ENCODE assay signal across 29 mouse cellular contexts in genomic region chr2:19392793-19393192, GRCm38 (mm10). TPM values are rescaled to one million over a fixed set of nuclear protein-coding genes. Genes with fewer than 3 reads are reported as not detected.
DNase-seq lines count a peak whose midpoint lies in the region; ATAC-seq lines count a peak whose summit lies in the region.
"Had no signal": no experiment of that assay in that cellular context is flagged by ENCODE, and none has a peak within 500 bp of the region (broad histone marks: within the 10 kb centered on the region; RNA-seq: fewer than 3 reads in every experiment).

No protein-coding gene starts in this region.

- no peaks in the 10 kb centered on the region for H3K4me1 ChIP-seq in hindbrain, embryonic 11.5 days (replicated peaks; ENCODE audit: control insufficient read depth, insufficient read depth, low read length)
- H3K4me1 ChIP-seq in hindbrain, embryonic 13.5 days (replicated peaks): 0 out of 2 replicates have a peak, but pooled peaks cover 6% of the 10 kb centered on the region
- H3K4me1 ChIP-seq in midbrain, embryonic 11.5 days (ENCODE audit: control insufficient read depth, insufficient read depth, low read length): peaks cover 5% of the 10 kb centered on the region; the same call in 1 of the 2 replicates
- H3K4me1 ChIP-seq in midbrain, embryonic 10.5 days: peaks cover 9% of the 10 kb centered on the region
- H3K4me1 ChIP-seq: embryonic facial prominence, embryonic 10.5 days; forebrain, embryonic 15.5 days had no signal

- H3K4me2 ChIP-seq in hindbrain, embryonic 11.5 days (replicated peaks; ENCODE audit: low read depth, low read length): no peak overlapping the region
- H3K4me2 ChIP-seq in hindbrain, embryonic 13.5 days: no peak overlapping the region
- no peak overlapping the region for H3K4me2 ChIP-seq in midbrain, embryonic 11.5 days
- H3K4me2 ChIP-seq: forebrain, embryonic 15.5 days; heart, embryonic 12.5 days had no signal

- H3K9ac ChIP-seq in hindbrain, embryonic 11.5 days (ENCODE audit: low read depth, low read length): no peak overlapping the region
- no peak overlapping the region for H3K9ac ChIP-seq in hindbrain, embryonic 13.5 days
- no peak overlapping the region for H3K9ac ChIP-seq in midbrain, embryonic 11.5 days (ENCODE audit: low read length)
- H3K9ac ChIP-seq: forebrain, embryonic 15.5 days; heart, embryonic 12.5 days had no signal

- no peak for DNase-seq in hindbrain, embryonic 11.5 days (ENCODE audit: low spot score)
- DNase-seq in midbrain, embryonic 11.5 days (ENCODE audit: low spot score, missing footprints): peak; percentile 79
- no peak for DNase-seq in midbrain, embryonic 10.5 days (ENCODE audit: low spot score)
- peak; percentile 87 for DNase-seq in ES-CJ7 (ENCODE audit: low read depth, low spot score)
- peak; percentile 46 for DNase-seq in brain, adult 2 months (ENCODE audit: low read depth, low spot score)
- no peak for DNase-seq in adrenal gland, adult 8-10 months
- DNase-seq: adrenal gland, postnatal 10 days; cerebellum, adult 18-20 months; cerebellum, adult 9-11 months; cerebellum, postnatal 36 days; gastrocnemius, adult 2 months; gastrocnemius, postnatal 25 days had no signal

- H3K36me3 ChIP-seq in hindbrain, embryonic 11.5 days (ENCODE audit: control insufficient read depth, insufficient read depth, low read length): no peaks in the 10 kb centered on the region
- no peaks in the 10 kb centered on the region for H3K36me3 ChIP-seq in hindbrain, embryonic 13.5 days
- no peaks in the 10 kb centered on the region for H3K36me3 ChIP-seq in midbrain, embryonic 11.5 days (ENCODE audit: control insufficient read depth, insufficient read depth, low read length)
- H3K36me3 ChIP-seq in midbrain, embryonic 10.5 days: no peaks in the 10 kb centered on the region
- H3K36me3 ChIP-seq: embryonic facial prominence, embryonic 10.5 days; forebrain, embryonic 10.5 days; forebrain, embryonic 15.5 days; hindbrain, embryonic 10.5 days had no signal

- WGBS in hindbrain, embryonic 11.5 days: 21% methylated on average over 2 of the region's 2 CpGs
- WGBS in hindbrain, embryonic 13.5 days: 18% methylated on average over 2 of the region's 2 CpGs
- 20% methylated on average over 2 of the region's 2 CpGs for WGBS in midbrain, embryonic 11.5 days
- WGBS in midbrain, embryonic 10.5 days: 19% methylated on average over 2 of the region's 2 CpGs

- no peaks in the 10 kb centered on the region for H3K9me3 ChIP-seq in hindbrain, embryonic 11.5 days (ENCODE audit: control insufficient read depth, low read length)
- peaks cover 5% of the 10 kb centered on the region; the same call in 1 of the 2 replicates for H3K9me3 ChIP-seq in hindbrain, embryonic 13.5 days
- no peaks in the 10 kb centered on the region for H3K9me3 ChIP-seq in midbrain, embryonic 11.5 days (ENCODE audit: control insufficient read depth, low read length)
- no peaks in the 10 kb centered on the region for H3K9me3 ChIP-seq in midbrain, embryonic 10.5 days (replicated peaks)
- H3K9me3 ChIP-seq: embryonic facial prominence, embryonic 10.5 days; forebrain, embryonic 10.5 days; forebrain, embryonic 15.5 days; hindbrain, embryonic 10.5 days had no signal

- no peak overlapping the region for H3K4me3 ChIP-seq in hindbrain, embryonic 11.5 days (ENCODE audit: low read depth, low read length)
- H3K4me3 ChIP-seq in hindbrain, embryonic 13.5 days: no peak overlapping the region
- no peak overlapping the region for H3K4me3 ChIP-seq in midbrain, embryonic 11.5 days (ENCODE audit: low read depth, low read length)
- H3K4me3 ChIP-seq in midbrain, embryonic 10.5 days: no peak overlapping the region
- H3K4me3 ChIP-seq: embryonic facial prominence, embryonic 10.5 days; forebrain, embryonic 10.5 days; forebrain, embryonic 15.5 days; gastrocnemius, adult 2 months; heart, embryonic 12.5 days; hindbrain, embryonic 10.5 days had no signal

- no peak overlapping the region for H3K27ac ChIP-seq in hindbrain, embryonic 11.5 days (ENCODE audit: low read depth, low read length)
- H3K27ac ChIP-seq in hindbrain, embryonic 13.5 days: no peak overlapping the region
- H3K27ac ChIP-seq in midbrain, embryonic 11.5 days (ENCODE audit: low read depth, low read length): no peak overlapping the region
- no peak overlapping the region for H3K27ac ChIP-seq in midbrain, embryonic 10.5 days (replicated peaks)
- H3K27ac ChIP-seq: embryonic facial prominence, embryonic 10.5 days; forebrain, embryonic 10.5 days; forebrain, embryonic 15.5 days; gastrocnemius, adult 2 months; hindbrain, embryonic 10.5 days had no signal

- no peaks in the 10 kb centered on the region for H3K27me3 ChIP-seq in hindbrain, embryonic 11.5 days (ENCODE audit: control insufficient read depth, insufficient read depth, low read length)
- H3K27me3 ChIP-seq in hindbrain, embryonic 13.5 days: no peaks in the 10 kb centered on the region
- H3K27me3 ChIP-seq in midbrain, embryonic 11.5 days (ENCODE audit: control insufficient read depth, insufficient read depth, low read length): no peaks in the 10 kb centered on the region
- no peaks in the 10 kb centered on the region for H3K27me3 ChIP-seq in midbrain, embryonic 10.5 days (ENCODE audit: low read depth, poor library complexity, severe bottlenecking)
- H3K27me3 ChIP-seq: CH12.LX; forebrain, embryonic 15.5 days; heart, embryonic 12.5 days; Patski had no signal

- ATAC-seq in hindbrain, embryonic 11.5 days (ENCODE audit: low FRiP score): peak; percentile 27; the same call in 1 of the 2 replicates
- no peak for ATAC-seq in hindbrain, embryonic 13.5 days (ENCODE audit: low FRiP score)
- ATAC-seq in midbrain, embryonic 11.5 days (ENCODE audit: low FRiP score): no peak
- no peak for ATAC-seq in erythroid progenitor cell, adult 5-6 weeks (replicated peaks; ENCODE audit: low FRiP score, poor library complexity, severe bottlenecking)
- ATAC-seq: forebrain, embryonic 15.5 days; hindbrain, embryonic 16.5 days; inflammation-experienced regulatory T-cells, adult 6 months; intestine, postnatal 0 days; Patski had no signal

RNA-seq across cellular contexts. Expression of gene Msrb2, which starts 21.6 kb away (rescaled TPM):
- polyA plus RNA-seq in hindbrain, embryonic 11.5 days (2014; fragmentation: Nextera tagmentation; extraction: Ambion mirVana): 13.6 and 14.8 TPM in 2 replicates
- polyA plus RNA-seq in hindbrain, embryonic 13.5 days (2015; fragmentation: Nextera tagmentation; extraction: Ambion mirVana): 10.4 and 10.8 TPM in 2 replicates
- polyA plus RNA-seq in midbrain, embryonic 11.5 days (2014; fragmentation: Nextera tagmentation; extraction: Ambion mirVana): 11.2 and 12.8 TPM in 2 replicates
- 14.5 and 16.8 TPM in 2 replicates for polyA plus RNA-seq in midbrain, embryonic 10.5 days (2016; fragmentation: Nextera tagmentation; extraction: Ambion mirVana)
- total RNA-seq in erythroid progenitor cell, adult 5-6 weeks (2015; ENCODE audit: low replicate concordance): 9.4 TPM in 1 of 2 replicates, not detected in the other
- total RNA-seq in erythroid progenitor cell, adult 5-6 weeks (2017; ENCODE audit: low replicate concordance): 0.61 and 2.1 TPM in 2 replicates
- 10 to 100 TPM; 29.5 to 33.6 (median 30.5) TPM for total RNA-seq in adrenal gland, adult 8-10 months (2022)

RNA-seq across cellular contexts. Expression of gene Ptf1a, which starts 52.7 kb away (rescaled TPM):
- 15.5 and 18.0 TPM in 2 replicates for polyA plus RNA-seq in hindbrain, embryonic 11.5 days (2014; fragmentation: Nextera tagmentation; extraction: Ambion mirVana)
- 1.3 and 3.1 TPM in 2 replicates for polyA plus RNA-seq in hindbrain, embryonic 13.5 days (2015; fragmentation: Nextera tagmentation; extraction: Ambion mirVana)
- 0.32 and 0.36 TPM in 2 replicates for polyA plus RNA-seq in midbrain, embryonic 11.5 days (2014; fragmentation: Nextera tagmentation; extraction: Ambion mirVana)
- polyA plus RNA-seq in midbrain, embryonic 10.5 days (2016; fragmentation: Nextera tagmentation; extraction: Ambion mirVana): 0.20 and 0.69 TPM in 2 replicates
- not detected in 2 replicates for total RNA-seq in erythroid progenitor cell, adult 5-6 weeks (2015; ENCODE audit: low replicate concordance)
- total RNA-seq in erythroid progenitor cell, adult 5-6 weeks (2017; ENCODE audit: low replicate concordance): not detected in 2 replicates
- total RNA-seq in adrenal gland, adult 8-10 months (2022): not detected
- total RNA-seq: adrenal gland, postnatal 10 days; CH12.LX; gastrocnemius, adult 2 months; gastrocnemius, postnatal 25 days; granulocyte monocyte progenitor cell, adult 5-6 weeks; heart, adult 8-10 months; heart, postnatal 25 days had no signal
- polyA plus RNA-seq: embryonic facial prominence, embryonic 14.5 days; forebrain, embryonic 10.5 days; heart, embryonic 12.5 days; heart, embryonic 16.5 days; inflammation-experienced regulatory T-cells, adult 6 months; intestine, postnatal 0 days; Patski had no signal

Comparison
In these comparisons a context has a peak if more than half of its experiments do, and no peak if none do; other contexts are left out.
1. DNase-seq: peak in midbrain, embryonic 11.5 days (single experiment), ES-CJ7 (single experiment) and brain, adult 2 months (single experiment); none in hindbrain, embryonic 11.5 days (single experiment), midbrain, embryonic 10.5 days (single experiment) and adrenal gland, adult 8-10 months (single experiment).